Mouse (Mus musculus): ENCODE data around the gene Nfib.
"Not testable (repeated sequence)": the region's sequence is repeated elsewhere in the genome, so short reads cannot be mapped to it uniquely, and the experiment has no call there.

The Nfib gene

DNA sequence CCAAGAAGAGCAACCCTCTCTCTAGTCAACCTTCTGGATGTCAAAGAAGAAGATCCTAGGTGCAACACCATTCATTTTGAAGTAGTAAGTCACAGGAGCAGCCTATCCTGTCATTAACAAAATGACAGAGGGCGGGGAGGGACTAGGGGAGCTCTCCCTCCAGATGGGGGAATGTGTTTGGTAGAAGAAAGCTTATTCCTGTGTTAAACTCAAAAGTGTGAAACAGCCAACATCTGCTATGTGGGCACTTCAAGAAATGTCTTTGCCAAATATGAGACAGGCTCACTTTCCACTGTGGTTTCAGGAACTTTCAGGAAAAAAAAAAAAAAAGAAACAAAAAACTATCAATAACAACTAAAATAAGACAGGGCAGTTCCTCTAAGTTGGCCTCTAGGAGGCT, 411.5 kb downstream of the Nfib start:
- DNase-seq (ENCODE audit: low spot score): no peak

DNA sequence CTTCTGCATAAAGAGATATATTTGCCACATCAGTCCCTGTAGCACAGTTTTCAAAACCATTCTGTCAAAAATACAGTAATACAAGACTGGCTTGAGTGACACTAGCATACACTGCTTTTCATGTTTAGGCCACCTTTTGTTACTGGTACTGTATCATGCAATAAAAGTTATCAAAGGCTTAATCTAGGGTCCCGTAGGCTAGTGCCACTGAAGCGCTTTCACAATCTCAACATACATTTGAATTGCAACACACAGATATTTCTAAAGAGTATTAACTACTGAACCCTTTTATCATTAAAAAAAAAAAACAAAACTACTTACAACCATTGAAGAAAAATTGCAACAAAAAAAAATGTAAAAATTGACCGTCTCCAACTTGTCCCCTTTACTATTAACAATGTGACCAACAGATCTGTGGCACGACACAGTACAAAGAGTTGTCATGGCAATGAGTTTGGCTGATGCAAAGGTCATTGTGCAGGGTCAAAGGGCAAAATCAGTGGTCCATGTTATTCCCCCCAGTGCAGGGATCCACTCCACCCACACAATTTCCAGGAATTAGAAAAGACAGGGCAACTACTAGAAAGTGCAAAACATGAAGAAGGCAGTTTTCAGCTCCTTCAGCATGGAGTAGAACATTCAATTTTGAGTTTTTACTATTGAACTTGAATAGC, 414.2 kb downstream of the Nfib start:
- DNase-seq (ENCODE audit: low spot score): no peak

DNA sequence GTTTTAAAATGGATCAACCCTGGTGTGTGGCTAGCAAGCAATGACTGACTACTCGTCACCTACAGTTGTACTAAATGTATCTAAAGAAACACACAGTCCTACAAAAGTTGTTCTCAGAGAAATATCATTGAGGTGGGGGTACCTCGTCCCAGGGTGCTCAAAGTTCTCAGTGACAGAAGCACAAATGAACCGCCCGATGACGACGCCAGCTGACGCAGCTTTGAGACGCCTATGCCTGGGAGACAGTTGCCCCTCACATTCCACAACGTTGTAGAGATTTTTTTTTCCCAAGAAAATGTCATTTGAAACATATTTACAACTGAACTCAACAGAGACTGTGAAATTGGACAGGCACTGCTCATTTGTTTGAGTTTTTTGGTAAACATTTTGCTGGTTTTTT, 414.9 kb downstream of the Nfib start:
- DNase-seq (ENCODE audit: low spot score): no peak

DNA sequence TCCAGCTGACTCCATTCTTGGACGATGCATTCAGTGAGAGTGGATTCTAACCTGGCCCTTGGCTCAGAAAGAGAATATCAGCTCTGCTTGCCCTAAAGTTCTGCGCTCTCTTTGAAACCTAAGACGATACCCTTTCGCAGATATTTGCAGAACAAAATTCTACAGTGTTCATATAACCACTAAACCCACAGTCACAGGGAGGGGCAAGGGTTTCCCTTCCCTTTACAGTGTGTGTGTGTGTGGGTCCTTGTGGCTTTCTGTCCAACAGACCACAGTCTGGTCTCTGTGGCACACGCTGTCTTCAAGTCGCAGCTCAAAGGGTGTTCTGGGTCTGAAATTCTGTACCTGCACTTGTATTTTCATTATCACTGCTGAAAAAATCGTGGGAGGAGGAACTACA, 416.0 kb downstream of the Nfib start:
- DNase-seq (ENCODE audit: low spot score): no peak

DNA sequence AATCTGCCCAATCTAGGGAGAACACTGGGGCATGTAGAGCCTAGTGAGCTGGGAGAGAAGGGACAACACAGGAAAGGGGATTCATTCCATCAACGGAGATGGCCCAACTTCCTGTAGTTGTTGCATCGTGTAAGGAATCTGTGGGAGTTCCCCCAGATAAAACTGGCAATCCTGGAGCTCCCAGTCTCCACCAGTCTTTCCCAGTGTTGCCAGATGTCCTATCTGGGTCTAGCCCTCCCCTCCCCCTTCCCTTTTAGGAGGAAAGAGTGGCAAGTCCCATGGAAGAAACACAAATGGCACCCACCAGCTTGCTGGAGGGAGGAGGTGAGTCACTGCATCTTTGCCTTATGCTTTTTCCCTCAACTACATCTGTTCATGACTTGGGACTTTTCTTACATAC, 417.4 kb downstream of the Nfib start:
- DNase-seq (ENCODE audit: low spot score): no peak

DNA sequence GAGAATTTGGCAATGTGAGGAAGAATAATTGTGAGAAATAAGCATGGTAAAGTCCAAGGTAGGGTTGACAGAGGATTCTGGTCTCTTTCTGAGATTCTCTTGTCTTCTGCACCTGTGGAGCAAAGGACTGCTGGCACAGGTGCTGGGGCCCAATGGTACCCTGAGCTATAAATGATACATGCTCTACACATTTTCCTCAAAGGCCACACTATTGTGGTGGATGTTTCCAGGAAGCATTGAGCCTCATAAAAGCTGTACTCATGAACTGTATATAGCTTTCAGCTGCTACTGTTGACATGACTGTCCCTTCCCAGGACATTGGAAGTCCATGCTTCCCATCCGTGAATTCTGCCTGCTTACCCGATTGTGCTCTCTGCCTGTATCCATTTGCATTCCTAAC, 418.1 kb downstream of the Nfib start:
- DNase-seq (ENCODE audit: low spot score): no peak

DNA sequence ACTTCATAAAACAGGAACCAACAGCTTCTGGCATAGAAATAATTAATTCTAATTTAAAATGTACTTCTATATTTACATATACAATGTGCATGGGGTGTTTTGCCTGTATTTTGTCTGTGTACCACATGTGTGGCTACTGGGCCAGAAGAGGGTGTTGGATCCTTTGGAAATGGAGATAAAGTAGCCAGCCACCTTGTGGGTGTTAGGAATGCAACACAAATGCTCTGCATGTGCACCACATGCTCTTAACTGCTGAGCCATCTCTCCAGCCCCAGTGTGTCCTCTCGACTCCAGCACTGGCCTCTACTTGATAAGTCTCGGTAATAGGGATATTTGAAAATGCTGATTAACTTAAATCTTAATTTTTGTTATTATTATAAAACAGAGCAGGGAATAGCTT, 418.6 kb downstream of the Nfib start:
- no peak for DNase-seq (ENCODE audit: low spot score)

DNA sequence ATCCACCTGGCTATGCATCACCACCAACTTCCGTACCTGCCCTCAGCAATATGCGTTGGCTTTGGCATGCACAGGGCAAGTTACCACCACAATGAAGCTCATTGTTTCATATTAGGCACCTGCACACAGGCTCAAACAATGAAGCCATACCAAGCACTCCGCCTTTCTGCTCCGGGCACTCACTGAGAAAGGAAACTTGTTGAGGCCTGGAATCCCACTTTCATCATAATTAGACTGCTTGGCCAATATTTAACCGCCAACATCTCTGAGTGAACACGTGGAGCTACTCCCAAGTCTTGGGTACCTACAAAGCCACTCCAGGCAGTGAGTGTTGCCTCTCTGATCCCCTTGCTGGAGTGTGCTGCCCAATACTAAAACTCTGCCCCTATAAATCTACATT, 422.0 kb downstream of the Nfib start:
- no peak for DNase-seq (ENCODE audit: low spot score)

DNA sequence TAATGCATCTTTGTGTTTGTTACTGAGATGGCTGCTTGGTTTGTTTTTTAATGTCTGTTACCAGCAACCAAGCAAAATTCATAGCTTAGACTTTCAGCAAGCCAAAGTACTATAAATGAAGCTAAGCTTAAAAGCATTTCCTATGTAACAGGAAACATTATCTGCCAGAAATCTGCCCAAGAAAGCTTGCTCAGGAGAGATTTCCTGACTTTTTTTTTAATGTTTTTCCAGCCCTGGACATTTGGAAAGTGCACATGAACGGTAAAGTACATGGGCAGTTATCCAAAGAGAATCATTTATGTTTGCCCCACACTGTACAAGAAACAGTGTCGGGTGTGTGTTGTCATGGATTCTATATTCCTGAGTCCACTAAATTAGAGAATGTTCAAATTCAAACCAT, 429.6 kb downstream of the Nfib start:
- DNase-seq (ENCODE audit: low spot score): no peak

DNA sequence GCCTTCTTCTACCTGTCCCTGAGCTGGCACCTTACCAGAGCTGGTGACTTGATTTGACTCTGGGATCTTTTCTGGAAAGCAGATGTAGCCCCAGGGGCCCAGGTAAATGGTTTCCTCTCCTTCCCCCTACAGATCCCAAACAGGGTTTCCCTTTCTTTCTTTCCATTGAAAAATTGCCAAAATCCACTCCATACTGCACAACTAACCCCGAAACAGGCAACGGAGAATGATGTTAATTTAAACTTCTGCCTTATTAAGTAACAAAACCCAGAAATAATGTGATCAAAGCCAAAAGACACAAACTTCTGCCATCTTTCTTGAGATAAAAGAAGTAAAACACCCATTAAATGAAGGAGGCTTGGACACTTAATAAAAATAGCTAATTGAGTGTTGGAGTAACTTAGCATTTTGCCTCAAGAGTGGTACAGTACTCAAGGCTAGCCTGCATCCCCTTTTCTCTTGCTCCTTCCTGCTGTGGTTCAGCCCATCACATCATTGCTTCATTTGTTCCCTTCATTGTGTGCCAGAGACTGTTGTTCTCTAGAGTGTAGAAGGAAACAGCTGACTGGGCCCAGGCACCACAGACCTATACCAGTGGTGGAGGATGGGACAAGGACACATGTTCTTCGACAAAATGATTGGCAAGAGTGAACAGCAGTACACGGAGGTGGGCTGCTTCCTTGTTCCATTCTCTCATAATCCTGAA, 432.3 kb downstream of the Nfib start:
- DNase-seq (ENCODE audit: low spot score): no peak

DNA sequence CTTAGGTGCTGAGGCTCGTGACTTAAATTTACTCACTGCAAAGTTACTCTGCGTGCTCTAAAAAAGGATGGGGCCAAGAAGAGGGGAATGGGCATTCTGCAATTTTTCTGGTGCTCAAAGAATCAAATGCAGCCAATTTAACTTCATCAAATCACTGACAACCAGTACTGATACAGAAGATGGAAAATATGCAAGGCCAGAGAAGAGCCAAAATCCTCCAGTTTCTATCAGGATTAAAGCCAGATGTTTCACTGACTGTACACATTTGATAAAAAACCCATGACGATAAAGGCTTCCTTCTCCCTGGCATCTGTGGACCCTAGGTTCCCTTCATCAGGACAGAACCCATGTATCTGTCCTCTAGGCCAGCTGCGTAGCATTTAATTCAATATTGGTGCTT, 433.5 kb downstream of the Nfib start:
- no peak for DNase-seq (ENCODE audit: low spot score)

DNA sequence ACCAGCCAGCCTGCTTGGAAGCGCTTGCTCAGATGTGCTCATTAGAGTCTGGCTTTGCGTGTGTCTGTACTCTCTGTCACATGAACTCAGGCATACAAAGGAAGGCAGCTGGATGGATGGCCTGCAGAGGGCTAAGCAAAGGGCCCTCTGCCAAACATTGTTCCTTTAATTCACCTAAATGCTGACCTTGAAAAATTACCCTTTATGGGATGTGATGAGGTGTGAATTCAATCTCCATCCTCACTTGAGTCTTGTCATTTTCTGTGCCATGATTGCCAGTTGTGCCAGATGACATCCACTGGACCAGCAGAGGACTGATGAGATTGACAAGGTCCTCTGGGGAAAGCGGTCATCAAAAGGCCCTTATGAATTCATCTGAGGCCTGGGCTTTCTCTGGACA, 434.0 kb downstream of the Nfib start:
- no peak for DNase-seq (ENCODE audit: low spot score)

DNA sequence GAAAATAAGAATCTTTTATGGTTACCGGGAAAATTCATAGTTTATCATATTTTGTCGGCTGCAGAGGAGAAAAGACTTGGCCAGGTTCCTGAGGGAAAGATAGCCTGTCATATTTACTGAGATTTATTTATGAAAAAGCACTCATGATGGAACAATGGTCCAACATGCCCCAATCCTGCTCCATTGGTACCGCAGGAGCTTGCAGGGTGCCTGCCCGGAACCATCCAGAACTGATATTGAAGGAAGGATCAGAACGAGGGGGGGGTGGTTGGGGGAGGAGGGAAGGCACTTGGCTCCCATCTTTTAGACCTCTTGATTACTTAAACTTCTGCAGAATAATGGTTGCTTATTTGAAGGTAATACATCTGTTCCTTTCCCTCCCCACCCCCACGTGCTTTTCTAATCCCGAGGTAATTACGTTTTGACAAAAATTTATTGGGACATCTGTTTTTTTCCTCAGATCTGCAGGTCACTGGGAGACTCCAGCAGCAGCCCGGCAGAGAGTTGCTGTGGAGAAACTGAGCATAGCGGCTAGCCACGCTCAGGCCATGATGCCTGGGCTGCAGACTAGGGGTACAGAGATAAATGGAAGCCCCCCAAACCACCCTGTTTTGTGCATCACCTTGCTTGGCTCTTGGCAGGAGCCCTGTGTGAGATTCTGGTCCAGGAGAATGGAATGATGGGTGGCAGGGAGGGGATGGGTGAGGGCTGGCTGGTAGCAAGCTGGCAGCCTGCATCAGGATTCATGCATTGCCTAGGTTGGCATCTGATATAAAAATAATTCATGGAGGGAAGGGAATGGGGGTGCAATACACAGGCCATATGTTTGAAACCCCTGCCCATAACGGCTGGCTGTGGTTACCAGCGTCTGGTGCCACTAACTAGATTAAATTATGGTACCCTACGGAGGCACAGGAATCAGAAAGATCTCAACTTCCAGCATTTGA, 437.4 kb downstream of the Nfib start:
- DNase-seq (ENCODE audit: low spot score): no peak

DNA sequence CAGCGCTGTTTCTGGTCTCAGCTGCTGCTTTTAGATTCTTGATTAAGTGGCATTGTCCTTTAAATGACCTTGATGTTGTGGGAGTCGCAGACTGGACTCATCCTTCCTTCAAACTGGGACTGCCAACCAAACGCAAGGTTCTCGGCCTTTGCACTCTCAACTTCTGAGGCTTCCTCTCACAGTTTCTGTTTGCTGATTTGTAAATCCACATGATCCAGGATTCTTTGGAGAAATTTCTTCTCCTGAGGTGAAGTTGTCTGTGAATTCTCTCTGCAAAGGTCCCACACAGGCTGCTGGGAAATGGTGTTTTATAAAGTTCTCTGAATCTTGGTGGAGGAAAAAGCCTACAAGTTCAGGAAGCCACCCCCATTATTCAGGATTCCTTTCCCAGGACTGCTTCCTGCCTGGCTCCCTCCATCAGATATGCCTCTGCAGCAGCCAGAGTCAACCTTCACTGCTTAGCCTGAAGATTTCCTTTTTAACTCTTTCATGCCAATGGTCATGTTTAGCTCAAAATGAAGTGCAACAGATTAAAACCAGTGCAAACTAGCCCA, 439.4 kb downstream of the Nfib start:
- no peak for DNase-seq (ENCODE audit: low spot score)

DNA sequence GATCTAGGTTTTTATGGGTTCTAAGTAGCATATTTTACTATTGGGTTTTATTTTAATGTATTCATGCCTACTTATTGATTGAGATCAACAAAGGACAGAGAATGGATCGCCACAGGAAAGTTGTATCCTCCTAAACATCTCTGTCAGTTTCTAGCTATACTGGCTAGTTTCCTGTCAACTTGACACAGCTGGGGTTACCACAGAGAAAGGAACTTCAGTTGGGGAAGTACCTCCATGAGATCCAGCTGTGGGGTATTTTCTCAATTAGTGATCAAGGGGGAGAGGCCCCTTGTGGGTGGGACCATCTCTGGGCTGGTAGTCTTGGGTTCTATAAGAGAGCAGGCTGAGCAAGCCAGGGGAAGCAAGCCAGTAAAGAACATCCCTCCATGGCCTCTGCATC, 447.0 kb downstream of the Nfib start:
- DNase-seq (ENCODE audit: low spot score): not testable (repeated sequence)

DNA sequence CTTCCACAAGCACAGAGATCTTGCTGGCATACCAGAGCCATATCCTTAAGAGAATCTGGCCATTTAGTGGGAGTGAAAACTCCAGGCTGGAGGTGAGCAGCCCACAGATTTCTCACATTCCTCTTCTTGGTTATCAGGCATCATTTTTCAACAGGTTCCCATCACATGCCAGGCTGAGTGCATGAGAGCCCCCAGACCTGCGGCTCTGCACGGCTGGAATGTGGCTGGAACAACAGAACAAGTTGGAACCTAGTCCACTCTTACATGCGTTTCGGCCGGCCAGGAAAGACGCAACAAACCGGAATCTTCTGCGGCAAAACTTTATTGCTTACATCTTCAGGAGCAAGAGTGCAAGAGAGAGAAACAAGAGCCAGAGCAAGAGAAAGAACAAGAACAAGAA, 453.5 kb downstream of the Nfib start:
- no peak for DNase-seq (ENCODE audit: low spot score)

DNA sequence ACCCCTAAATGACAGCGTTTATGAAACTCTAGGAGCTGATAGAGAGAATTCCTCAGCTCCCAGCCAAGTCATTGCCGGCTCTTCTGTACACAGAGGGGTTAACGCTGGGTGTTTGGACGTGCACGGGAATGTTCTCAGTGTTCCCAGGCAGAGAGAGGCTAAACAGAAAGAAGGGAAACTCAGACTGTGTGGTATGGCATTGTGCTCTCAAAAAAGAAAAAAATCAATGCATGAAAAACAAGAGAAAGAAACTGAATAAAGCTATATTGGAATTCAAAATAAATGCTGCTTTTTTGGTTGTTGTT, 455.2 kb downstream of the Nfib start:
- DNase-seq (ENCODE audit: low spot score): no peak

DNA sequence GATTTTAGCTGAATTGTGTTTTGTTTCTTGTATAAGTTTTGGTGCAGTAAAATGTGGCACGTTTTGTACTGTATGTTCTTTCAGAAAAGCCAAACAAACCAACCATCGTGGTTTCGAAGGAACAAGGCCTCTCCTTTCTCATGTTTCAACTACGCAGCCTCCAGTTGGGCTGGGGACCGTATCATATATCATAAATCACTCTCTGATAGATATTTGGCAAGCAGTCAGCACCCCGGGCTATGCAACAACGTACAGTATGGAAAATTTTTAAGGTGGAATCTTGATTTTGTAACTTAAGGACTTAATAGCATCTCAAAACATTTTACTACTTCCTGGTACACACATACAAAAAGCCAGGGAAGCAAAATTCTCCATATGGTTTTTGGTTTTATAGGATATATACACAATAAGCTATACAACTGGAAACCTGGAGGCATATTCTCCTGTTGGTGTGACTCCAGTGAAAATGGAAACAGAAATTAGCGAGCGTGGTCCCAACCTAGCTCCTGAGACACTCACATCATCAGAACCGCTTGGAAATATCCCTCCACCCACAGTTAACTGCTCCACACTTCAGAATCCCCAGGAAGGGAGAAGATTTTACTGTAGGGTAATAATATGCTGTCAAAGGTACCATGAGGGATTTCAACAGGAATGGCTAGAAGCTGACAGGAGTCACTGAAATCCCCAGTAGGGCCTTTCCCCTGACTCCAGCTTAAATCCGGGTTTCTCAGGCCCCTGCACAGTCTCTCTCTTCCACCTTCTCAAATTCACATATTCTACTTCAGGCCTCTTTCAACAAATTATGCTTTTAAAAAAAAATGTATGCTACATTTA, 455.8 kb downstream of the Nfib start:
- DNase-seq (ENCODE audit: low spot score): no peak

DNA sequence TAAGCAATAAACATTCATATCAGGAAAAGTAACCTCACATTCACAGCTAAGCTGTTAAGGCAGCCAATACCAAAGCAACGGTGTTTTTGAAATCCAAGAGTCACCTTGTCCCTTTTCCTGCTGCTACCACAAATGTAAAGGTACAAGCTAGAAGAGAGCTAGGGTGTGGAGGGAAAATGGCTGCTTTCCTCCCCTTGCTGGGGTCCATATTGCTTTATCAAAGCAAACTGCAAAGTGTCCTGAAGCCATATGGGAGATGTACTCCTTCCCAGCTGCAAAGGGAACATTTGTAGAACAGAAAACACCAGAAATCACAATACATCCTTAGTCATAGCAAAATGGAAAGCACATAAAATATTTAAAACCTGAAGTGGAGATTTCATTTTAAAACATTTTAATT, 456.6 kb downstream of the Nfib start:
- no peak for DNase-seq (ENCODE audit: low spot score)

DNA sequence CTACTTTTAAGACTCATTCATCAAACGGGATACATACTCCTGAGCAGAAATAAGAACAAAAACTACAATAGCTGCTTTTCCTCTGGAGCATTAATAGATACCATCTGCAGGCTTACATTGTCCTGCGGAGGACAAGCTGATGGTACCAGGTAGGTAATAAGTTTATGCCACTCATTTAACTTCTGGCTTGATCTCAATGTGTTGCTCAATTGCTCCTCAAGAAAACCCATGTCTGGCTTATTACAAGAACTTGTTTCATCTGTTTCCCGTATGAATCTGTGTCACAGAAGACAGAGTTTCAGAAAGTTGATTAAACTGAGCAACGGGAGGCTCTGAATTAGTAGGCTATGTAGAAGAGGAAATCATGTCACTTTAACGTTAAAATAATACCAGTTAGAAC, 457.5 kb downstream of the Nfib start:
- no peak for DNase-seq (ENCODE audit: low spot score)

DNA sequence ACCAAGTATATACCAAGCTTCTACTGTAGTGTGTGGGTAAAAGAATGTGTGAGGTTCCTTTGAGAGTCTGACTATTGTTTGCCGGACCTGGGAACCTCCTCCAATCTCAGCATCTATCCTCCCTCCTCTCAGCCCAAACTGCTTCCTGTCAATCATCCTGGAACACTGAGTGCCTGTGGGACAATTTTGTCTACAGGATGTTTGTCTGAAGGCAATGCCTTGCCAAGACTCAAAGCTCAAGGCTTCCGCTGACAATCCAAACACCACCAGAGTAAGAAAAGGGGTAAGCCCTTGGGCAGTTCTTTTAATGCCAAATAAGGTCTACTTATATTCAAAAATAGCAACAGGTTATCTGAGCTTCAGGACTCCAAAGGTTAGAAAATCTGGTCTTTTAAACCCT, 459.3 kb downstream of the Nfib start:
- no peak for DNase-seq (ENCODE audit: low spot score)
